Mouse (Mus musculus): ENCODE data around the gene Ngrn.

Gene Ngrn

GRCm38 (mm10) chr7:80260625-80261371 lies at the start of gene Ngrn:
Gene Ngrn (plus strand): TSS chr7:80261215.
- DNase-seq, result peak; percentile 85

DNA sequence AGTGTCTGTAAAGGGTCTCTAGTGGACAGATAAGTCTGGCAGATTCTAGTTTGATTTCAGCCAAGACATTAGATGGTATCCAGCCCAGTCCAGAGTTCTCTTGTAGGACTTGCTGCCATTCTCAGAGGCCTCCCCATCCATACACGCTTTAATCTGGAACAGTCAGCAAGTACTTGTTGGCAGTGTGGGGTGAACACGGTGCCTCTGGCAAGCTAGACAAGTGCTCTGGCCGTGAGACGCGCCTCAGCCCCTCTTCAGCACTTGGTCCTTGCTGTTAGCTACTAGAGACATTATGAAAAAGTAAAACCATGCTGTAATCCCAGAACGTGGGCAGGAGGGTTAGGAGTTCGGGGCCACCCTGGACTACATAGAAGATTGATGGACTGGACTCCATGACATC lies 47.4 kb upstream of the Ngrn start:
- no peak for DNase-seq

GRCm38 (mm10) chr7:80214459-80214858 lies 46.6 kb upstream of the Ngrn start:
- DNase-seq, result no peak

- DNase-seq, result no peak
Observed at GRCm38 (mm10) chr7:80215398-80215797, 45.6 kb upstream of the Ngrn start.

GRCm38 (mm10) chr7:80216566-80216965 lies 44.4 kb upstream of the Ngrn start:
- DNase-seq, result peak; percentile 53

GRCm38 (mm10) chr7:80218666-80219065 lies 42.3 kb upstream of the Ngrn start:
- no peak for DNase-seq

GRCm38 (mm10) chr7:80220237-80220797 lies 40.7 kb upstream of the Ngrn start:
- DNase-seq, result no peak

GRCm38 (mm10) chr7:80221179-80221750 lies 39.8 kb upstream of the Ngrn start:
- DNase-seq, result no peak

- DNase-seq, result no peak
Observed at GRCm38 (mm10) chr7:80227065-80227464, 34.0 kb upstream of the Ngrn start.

DNA sequence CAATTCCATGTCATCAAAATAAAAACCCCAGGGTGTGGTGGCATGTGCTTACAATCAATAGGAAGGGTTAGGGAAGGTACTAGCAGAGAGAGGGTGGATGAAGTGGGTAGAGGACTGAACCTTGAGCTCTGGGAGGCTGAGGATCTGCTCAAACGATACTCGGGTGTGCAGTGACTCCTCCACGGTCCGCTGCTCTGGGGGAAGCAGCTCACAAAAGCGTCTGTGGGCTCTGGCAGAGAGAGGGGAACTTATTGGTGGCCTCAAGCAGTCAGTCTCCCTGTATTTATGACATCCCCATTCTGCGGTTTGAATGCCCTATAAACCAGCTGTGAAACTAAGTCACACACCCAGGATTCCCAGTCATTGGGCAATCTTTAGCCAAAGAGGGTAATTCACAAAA lies 30.8 kb upstream of the Ngrn start:
- DNase-seq, result peak; percentile 37

- peak; percentile 82 for DNase-seq
Observed at GRCm38 (mm10) chr7:80231971-80232488, 29.0 kb upstream of the Ngrn start.

DNA sequence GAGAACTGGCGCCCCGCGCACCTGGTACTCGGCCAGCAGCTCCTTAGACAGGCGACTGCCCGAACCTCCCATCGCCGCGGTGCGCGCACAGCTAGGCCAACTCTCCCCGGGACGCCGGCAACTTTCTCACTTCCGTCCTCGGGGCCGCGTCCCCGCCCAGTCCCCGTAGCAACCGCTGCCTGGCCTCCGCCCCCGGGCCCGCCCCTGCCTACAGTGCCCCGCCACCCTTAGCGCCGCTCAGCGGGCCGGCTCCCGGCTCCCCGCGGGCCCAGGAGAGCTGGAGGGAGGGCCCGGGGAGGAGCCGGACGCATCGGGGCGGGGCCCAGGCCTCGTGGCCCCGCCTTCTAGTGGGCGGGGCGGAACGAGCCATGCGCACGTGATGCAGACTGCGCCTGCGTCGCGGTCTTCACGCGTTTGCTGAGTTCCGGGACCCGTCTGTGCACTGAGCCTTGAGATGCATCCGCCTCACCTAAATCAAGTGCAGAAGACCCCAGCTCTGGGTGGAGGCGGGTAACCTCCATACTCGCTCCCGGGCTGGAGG lies 28.5 kb upstream of the Ngrn start, which contains the start of the genes Cib1 and Gdpgp1:
Gene Cib1, minus strand, starts transcription at position 325 of the 541 bp plus-strand sequence.
Gene Gdpgp1, plus strand, starts transcription at position 377 of the 541 bp plus-strand sequence.
- DNase-seq, result peak; percentile 97

DNA sequence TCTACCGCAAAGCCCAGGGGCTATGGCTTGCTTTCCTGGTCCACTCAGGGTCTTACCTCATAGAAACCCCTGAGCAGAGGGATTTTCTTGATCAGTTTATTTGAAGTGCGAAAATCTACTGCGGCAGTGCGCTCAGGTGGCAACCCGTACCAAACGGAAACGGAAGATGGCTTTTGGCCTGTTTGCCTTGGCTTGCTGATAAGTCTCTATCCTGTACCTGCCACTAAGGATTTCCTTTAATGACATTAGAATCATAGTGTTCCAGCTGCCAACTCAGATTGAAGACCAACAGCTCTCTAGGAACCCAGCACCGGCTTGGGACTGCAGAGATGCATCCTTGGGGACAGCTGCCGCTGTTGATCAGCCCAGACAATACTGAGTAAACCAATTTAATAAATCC lies 27.2 kb upstream of the Ngrn start:
- DNase-seq, result no peak

DNA sequence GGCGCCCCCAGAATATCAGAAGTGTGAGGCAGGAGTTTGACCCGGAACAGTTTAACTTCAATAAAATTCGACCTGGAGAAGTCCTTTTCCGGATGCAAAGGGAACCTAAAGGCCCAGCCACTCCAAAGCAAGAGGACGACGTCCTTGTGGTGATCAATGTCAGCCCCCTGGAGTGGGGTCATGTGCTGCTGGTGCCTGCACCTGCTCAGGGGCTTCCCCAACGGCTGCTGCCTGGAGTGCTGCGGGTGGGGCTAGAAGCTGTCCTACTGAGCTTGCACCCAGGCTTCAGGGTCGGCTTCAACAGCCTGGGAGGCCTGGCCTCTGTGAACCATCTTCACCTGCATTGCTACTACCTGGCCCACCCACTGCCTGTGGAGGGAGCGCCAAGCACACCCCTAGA lies 22.5 kb upstream of the Ngrn start:
- no peak for DNase-seq

DNA sequence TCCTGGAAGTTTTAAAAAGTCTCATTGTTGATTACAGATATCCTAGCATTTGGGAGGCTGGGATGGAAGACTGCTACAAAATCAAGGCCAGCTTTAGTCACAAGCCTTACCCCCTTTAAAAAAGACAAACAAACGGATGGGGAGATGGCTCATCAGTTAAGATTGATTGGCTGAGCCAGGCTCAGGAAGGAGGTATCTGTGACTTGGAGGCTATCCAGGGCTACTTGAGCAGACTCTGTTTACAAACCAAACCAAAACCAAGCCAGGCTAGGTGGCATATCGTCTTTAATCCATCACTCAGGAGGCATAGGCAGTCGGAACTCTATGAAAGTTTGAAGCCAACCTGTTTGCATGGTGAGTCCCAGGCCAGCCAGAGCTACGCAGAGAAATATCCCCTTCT lies 19.4 kb upstream of the Ngrn start:
- no peak for DNase-seq

DNA sequence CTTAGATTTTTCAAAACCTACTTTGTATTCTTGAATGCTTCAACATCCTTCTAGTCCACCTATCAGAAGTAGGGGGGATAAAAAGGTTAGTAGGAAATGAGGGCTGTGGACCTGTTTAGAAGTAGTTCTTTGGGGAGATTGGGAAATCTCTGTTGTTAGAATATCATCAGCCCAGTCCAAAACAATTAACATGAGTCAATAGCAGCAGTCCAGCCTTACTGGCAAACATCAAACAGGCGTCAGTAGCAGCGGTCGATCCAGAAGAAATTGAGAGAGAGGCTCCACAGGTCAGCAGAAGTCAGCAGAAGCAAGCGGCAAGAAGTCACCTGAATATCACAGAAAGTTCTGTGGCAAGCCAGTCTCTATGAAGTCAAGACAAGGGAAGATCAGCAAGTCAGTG lies 16.2 kb upstream of the Ngrn start:
- DNase-seq, result no peak

- peak; percentile 98 for DNase-seq
Observed at GRCm38 (mm10) chr7:80246148-80246721, 14.8 kb upstream of the Ngrn start, which contains the start of gene Ttll13. Gene Ttll13 (plus strand): TSS chr7:80246376.

GRCm38 (mm10) chr7:80246859-80247258 lies 14.2 kb upstream of the Ngrn start:
- no peak for DNase-seq

- no peak for DNase-seq
Observed at GRCm38 (mm10) chr7:80252437-80252836, 8.6 kb upstream of the Ngrn start.

DNA sequence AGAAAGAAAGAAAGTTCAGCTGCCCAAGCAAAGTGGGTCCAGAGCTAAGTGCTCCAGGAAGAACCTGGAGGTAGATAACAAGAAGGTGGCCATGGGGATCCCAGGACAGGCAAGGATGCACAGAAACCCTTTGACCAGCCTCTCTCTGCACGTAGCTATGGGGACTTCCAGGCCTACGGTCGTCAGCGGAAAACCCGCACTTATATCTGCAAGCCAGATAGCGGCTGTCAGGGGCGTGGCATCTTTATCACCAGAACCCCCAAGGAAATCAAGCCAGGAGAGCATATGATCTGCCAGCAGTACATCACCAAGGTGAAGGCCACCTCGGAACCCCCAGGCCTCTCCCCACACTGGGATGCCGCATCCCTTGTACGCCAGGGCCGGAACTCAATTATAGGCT lies 8.1 kb upstream of the Ngrn start:
- DNase-seq, result no peak

- DNase-seq, result no peak
Observed at GRCm38 (mm10) chr7:80255981-80256380, 5.0 kb upstream of the Ngrn start.

- DNase-seq, result no peak
Observed at GRCm38 (mm10) chr7:80257706-80258105, 3.3 kb upstream of the Ngrn start.

- DNase-seq, result no peak
Observed at GRCm38 (mm10) chr7:80261372-80261990, 466 bp downstream of the Ngrn start.
